Mouse (Mus musculus): ENCODE results near the gene Gm12258.

Gene Gm12258

DNA sequence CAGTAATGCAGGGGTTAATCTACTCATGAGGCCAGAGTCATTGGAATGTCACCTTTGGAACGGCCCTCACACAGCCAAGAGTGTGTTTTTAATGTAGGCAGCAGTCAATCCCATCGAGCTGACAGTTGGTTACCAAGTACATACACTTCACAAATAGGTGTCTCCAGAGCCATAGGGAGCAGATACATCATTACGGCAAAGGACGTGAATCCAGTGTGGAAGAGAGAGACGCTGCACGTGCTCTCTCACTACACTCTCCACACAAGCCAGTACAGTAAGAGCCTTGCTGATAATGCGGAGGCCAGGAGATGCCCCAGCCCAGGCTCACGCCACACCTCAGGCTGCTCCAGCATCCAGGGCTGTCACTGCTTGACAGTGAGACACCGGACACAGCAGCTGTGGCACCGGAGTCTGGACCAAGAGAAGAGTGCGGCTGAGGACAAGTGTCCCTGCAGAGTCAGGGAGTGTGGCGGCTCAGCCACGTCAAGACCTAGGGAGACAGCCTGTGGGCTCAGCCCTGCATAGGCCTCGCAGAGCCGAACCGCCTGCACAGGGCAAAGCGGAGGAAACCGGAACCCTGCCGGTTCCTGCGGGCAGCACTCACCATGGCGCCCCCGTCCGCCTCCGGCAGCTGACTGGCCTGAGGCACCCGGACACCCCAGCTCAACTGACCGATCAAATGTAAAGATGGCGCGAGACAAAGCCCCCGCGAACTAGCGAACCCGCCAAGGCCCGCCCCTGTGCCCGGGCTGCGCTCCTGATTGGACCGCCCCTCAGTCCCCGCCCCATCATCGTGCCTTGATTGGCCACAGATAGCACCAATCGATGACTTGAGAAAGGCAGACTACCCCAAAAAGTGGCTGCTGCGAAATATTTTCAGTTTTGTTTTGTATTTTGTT lies 56.8 kb downstream of the Gm12258 start, which contains the start of gene Zfp39:
TSS of gene Zfp39 (minus strand) at position 715 of the 899 bp plus-strand sequence.
- peak; percentile 95 for DNase-seq

DNA sequence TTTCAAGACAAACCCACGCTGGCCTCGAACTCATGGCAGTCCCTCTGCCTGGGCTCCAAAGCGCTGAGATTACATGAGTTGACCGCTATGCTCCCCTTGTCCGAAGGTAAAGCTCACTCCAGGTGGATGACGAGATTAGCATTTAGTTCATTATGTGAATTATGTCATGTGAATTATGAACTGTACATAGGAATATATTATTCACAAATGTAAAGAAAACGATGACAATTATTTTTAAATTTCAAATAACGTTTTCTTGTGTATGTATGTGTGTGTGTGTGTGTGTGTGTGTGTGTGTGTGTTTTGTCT lies 57.4 kb downstream of the Gm12258 start:
- no peak for DNase-seq

DNA sequence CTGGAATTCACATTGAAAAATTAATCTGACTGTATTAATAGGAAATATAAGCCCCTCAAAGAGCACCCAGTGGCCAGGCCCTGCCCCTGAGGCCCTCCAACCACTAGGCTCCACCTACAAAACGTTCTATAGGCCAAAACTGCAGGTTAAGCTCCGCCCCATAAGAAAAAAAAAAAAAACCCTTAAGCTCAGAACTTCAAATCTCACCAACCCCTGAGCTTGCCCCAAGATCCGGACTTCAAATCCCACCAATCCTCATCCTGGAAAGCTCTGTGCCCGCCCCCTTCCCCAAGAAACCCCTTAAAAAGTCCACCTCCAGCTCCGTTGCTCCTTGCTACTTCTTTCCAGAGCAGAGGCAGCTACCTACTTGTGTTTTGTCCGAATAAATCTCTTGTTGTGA lies 57.9 kb downstream of the Gm12258 start:
- peak; percentile 50 for DNase-seq
